Mouse (Mus musculus) adrenal gland, postnatal 25 days (tissue): ENCODE results near the gene Pacs2. TPM values are rescaled to one million over a fixed set of nuclear protein-coding genes. Genes with fewer than 3 reads are reported as not detected.

Experiments used
- microRNA-seq, 2 experiments: library from miRNA; unstranded; fragments of <30 nt; microRNA quantifications; one replicate each; pipeline ENCODE4 v1.2.0; 2021
- total RNA-seq: library from RNA; stranded (reverse); gene quantifications from 2 replicates; pipeline ENCODE4 v1.2.3, GENCODE M21; 2021

Pacs2 gene
- total RNA-seq, 1 experiment from 2014 or later, result 55.5 TPM

Small RNA genes lying within 50 kb of the gene (microRNA-seq; reads per million reads assigned to microRNA genes)
- 0 reads per million in 2 experiments for gene Gm44471

Other genes with a start within 250 kb of the Pacs2 start
- gene Ahnak2, start 211.9 kb upstream of the Pacs2 start, total RNA-seq, result 5.1 and 5.7 TPM in 2 replicates
- 7.7 and 10.0 TPM in 2 replicates for gene Clba1, start 205.6 kb upstream of the Pacs2 start, total RNA-seq
- gene Cdca4, start 185.1 kb upstream of the Pacs2 start, total RNA-seq, result 15.5 and 15.9 TPM in 2 replicates
- 0.12 TPM in 1 of 2 replicates, not detected in the other for gene Gpr132, start 146.3 kb upstream of the Pacs2 start, total RNA-seq
- 7.6 and 8.4 TPM in 2 replicates for gene Jag2, start 84.7 kb upstream of the Pacs2 start, total RNA-seq
- 26.6 and 40.7 TPM in 2 replicates for gene Nudt14, start 72.4 kb upstream of the Pacs2 start, total RNA-seq
- gene Btbd6, start 38.0 kb upstream of the Pacs2 start, total RNA-seq, result 21.7 and 26.8 TPM in 2 replicates
- gene Brf1, start 13.8 kb upstream of the Pacs2 start, total RNA-seq, result 65.9 and 68.8 TPM in 2 replicates
- 0.67 TPM in 1 of 2 replicates, not detected in the other for gene Tex22, start 60.0 kb downstream of the Pacs2 start, total RNA-seq
- 104 and 109 TPM in 2 replicates for gene Mta1, start 83.8 kb downstream of the Pacs2 start, total RNA-seq
- 65.9 and 69.0 TPM in 2 replicates for gene Crip2, start 125.7 kb downstream of the Pacs2 start, total RNA-seq
- gene Crip1, start 131.8 kb downstream of the Pacs2 start, total RNA-seq, result 28.9 and 30.2 TPM in 2 replicates
- gene Tedc1, start 141.9 kb downstream of the Pacs2 start, total RNA-seq, result 1.4 and 2.5 TPM in 2 replicates
- 4.1 and 4.3 TPM in 2 replicates for gene Tmem121, start 171.4 kb downstream of the Pacs2 start, total RNA-seq